Mouse (Mus musculus): ENCODE results near the gene Fbxl21.
A peak's percentile ranks its signal among the peaks of the same experiment; 100 is the strongest.

Fbxl21 gene

DNA sequence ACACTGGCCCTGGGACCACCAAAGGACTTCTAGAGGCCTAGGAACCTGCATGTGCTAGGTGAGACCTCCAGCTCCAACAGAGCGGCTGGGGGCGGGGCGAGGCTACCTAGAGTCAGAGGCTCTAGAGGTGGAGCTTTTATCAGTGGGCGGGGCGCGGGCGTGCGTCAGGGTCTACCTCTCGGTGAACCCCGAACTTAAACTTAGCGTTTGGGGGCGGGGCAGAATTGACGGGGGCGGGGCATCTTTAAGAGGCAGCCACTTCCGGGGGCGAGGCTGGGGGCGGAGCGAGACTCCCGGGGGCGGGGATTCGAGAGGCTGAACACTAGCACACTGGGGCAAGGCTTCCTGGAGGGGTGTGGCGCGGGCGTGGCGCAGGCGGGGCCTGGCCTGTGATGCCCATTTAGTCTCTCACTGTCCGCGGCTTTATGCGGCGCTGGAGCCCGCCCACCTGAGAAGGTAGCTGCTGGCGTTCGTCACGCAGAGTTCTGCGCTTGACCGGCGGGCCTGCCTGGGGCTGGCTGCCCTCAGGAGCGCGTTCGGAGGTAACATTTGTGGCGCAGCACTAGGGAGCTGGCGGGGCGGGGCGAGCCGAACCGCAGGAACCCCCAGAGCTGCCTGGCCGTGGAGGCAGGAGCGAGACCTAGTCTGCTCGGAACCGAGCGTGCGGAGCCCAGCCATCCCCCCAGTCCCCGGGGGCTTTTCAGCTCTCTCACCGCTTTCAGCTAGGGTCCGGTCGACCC is at the start of gene Fbxl21:
Fbxl21 (plus strand) TSS at position 392 of the 740 bp plus-strand sequence.
- DNase-seq (ENCODE audit: low read depth, low spot score) = peak; percentile 90

DNA sequence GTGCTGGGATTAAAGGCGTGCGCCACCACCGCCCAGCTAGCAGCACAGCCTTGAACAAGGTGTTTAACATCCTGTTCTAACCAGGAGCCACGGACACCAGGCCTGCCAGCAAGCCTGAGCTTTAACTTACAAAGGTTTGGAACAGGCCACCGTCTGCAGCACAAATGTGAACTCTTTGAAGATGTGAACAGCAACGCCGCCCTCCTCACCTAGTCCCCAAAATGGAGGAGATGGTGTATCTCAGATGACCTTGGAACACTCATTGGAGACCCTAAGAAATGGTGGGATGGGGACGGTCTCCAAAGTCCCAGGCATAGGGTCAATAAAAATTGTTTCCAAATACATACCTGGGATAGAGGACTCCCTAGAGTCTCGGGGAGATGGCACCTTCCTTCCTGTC is 49.6 kb upstream of the Fbxl21 start:
- DNase-seq (ENCODE audit: low read depth, low spot score) = no peak

DNA sequence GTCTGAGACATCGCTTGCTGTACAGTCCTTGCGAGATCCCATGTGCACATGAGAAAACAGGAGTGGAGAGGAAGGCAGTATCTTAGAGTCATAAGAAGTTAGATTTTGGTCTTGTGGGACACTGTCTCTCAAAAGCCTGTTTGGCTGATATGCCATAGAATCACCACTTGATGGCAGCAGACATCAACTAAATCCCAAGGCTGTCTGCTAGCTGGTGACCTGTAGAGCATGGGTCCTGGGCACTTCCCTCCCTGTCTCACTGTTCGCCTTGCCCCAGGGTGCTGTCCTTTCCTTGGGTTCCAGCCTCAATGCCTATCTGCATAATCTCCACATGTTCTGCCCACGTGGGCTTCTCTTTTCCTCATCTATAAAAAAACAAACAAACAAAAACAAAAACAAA is 46.9 kb upstream of the Fbxl21 start:
- DNase-seq (ENCODE audit: low read depth, low spot score) = peak; percentile 20

DNA sequence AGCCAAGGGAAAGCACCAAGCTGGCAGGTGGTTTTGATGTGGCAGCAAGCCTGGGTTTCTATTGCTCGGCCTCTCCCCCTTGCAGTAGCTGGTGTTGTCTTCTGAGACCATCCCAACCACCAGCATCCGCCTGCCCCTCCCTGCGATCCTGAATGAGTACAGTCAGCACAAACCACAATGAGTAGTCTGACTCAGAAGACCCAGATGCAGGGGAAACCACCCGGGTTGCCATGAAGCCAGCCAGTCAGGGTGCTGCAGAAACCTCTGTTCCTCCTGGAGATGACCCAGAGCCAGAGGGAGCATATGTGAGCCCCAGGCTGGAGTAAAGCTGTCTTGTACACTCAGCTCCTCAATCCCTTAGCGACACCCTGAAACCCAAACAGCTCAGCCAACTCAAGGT is 45.5 kb upstream of the Fbxl21 start:
- no peak for DNase-seq (ENCODE audit: low read depth, low spot score)

DNA sequence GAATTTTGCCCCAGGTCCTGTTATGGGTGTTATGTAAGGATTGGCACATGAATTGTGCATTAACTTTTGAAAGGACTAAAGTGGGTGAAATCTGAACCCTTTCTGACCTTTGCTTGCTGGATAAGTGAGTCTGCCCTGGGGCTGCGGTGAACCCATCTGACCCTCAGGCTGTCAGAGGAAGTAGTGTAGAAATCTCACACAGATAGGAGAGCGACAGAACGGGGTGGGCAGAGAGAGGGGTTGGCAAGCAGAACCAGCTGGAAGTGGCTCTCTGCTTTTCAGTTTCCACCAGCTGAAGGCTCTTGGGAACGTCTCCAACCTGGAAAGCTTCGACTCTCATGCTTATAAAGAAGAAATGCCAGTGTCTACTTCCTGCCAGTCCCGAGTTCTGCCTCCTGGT is 45.0 kb upstream of the Fbxl21 start:
- DNase-seq (ENCODE audit: low read depth, low spot score) = no peak

DNA sequence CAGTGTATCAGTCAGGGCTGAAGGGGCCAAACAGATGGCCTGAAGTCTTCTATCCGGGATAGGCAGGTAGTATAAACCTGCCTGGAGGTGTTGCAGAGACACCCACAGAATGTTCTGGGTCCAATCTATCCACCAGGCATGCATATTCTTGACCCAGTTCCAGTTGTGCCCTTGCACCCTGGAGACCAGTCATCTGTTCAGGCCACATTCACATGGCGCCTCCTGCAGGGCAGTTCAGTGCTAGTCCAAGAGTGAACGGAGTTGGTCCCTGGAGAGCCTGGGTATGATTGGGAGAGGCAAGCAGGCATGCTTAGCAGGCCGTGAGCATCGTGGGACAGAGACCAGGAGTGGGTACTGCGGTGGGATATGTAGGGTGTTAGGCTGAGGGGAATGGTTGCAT is 44.2 kb upstream of the Fbxl21 start:
- no peak for DNase-seq (ENCODE audit: low read depth, low spot score)

DNA sequence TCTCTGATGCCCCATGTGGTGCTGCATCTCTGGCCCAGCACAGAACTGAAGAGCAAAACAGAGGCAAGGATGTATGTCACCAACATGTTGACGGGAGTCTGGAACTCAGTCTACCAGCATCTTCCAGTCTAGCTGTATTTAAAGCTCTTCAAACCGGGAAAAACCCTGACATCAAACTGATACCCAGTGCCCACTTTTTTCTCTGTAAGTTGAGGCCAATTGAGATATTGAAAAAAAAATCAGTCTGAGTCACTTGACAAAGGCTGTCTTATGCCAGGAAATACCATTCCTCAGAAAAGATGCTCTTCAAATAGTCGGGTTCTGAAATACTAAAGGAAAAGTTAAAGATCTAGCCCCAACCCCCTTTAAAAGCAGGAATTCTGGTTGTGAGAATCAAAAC is 40.1 kb upstream of the Fbxl21 start, which contains the start of gene Il9:
Il9 (minus strand) TSS at position 101 of the 400 bp plus-strand sequence.
- DNase-seq (ENCODE audit: low read depth, low spot score) = no peak

DNA sequence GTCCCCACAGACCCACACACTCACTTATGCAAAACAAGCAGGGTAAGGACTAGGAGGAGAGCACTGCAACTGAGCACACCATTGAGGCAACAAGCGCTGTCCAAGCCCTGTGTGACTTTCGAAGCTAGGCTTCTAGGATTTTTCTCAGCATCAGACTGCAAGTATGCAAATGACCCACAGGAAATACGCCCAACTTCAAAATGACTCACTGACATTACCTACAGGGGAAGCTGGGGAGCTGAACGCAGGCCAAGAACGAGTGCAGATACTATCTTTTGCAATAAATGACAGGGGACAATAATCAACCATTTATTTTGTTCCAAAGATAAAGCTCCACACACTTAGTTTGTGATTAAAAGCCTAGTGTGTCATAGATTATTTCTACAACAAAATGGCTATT is 34.3 kb upstream of the Fbxl21 start:
- no peak for DNase-seq (ENCODE audit: low read depth, low spot score)

DNA sequence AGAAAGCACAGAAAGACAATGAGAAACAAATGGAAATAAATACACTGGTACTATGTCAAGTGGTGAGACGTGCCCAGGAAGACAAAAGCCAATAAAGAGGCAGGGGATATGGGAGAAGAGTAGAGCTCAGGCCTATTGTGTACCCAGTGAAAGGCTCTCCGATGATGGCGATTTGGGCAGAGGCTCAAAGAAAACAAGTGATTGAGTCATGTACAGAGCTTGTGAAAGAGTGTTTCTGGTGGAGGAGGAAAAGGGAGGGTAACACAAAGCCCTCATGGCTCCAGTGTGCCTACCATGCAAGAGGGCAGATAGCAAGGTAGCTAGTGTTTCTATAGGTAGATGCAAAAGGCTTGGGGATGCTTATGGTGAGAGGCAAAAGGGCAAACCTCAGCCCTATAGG is 27.8 kb upstream of the Fbxl21 start:
- no peak for DNase-seq (ENCODE audit: low read depth, low spot score)

DNA sequence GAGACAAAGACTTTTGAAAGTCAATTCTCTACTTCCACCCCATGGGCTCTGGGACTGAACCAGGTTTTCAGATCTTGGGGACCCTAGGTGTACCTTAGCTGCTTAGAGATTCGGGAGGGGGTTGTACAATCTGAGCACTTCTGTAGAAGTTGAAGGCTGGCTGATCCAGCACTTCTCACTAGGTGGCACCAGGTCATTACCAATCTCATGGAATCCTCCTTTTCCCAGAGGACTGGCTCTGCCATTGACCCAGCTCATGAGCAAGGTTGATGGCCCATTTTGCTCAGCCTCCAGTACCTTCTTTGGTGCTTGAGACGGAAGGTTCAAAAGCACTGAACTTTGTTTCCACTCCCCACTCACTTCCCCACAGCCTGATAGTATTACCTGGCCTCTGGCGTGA is 22.1 kb upstream of the Fbxl21 start:
- no peak for DNase-seq (ENCODE audit: low read depth, low spot score)

DNA sequence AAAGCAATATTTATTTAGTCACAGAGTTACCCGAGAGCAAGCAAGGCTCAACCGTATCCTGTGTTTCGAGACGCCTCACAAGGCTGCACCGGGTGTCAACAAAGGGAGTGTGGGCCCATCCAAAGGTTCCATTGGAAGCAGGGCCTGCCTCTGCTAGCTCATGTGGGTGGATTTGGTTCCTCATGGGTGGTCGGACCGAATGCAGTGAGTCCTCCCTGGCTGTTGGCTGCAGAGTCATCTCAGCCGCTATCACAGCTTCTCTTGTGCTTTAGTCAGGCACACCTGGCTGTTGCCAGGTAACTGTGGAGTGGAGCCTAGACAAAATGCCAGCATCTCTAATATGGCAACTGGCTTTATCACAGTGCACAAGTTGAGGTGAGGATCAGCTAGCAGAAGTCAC is 21.6 kb upstream of the Fbxl21 start:
- no peak for DNase-seq (ENCODE audit: low read depth, low spot score)

DNA sequence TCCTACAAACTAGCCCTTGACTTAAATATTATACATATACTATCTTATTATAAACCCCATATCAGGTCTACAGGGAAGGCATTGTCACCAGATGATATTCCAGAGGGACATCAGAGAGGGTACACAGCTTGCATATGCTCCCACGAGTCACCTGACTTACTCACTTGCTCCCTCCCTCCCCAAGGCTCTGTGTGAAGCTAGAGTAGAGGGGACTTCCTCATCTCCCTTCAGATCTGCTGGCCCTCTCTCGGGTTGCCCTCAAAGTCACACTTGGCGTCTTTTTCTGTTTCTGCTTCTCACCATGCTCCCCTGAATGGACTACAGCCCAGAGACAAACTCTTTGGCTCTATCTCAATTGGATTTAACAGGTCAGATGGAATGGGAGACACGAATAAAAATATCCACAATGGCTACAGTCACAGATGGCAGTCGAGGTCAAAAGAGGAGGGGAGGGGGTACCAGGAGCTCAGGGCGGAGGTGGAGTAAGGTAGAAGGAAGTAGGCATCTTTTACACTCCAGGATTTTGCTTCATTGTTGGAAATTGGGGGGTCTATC is 20.3 kb upstream of the Fbxl21 start:
- DNase-seq (ENCODE audit: low read depth, low spot score) = no peak

DNA sequence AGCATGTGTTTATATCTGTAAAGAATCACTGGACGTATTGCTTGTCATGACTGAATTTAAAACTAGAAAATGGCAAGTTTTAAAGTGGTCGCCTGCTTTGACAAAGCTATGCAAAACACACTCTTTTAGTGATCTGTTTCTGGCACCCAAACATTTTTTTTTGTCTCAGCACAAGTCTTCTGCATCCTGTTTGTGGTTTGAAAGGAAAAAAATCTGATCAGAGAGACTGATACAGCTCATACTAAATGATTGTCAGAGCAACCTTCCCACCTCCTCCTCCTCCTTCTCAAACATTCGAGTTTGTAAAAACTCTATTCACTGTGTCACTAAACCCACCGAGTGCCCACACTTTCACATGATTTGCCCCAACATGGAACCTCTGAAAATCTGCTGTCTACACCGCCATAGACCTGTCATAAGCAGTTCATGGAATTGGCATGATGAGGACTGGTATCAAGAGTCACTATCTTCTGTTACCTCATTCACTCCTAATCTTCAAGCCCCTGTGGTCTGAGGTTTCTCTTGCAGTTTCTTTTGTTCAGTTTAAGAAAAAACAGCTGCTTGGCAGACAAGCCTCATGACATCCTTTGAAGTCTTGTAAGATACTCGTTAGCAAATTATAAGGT is 15.3 kb upstream of the Fbxl21 start:
- DNase-seq (ENCODE audit: low read depth, low spot score) = no peak

DNA sequence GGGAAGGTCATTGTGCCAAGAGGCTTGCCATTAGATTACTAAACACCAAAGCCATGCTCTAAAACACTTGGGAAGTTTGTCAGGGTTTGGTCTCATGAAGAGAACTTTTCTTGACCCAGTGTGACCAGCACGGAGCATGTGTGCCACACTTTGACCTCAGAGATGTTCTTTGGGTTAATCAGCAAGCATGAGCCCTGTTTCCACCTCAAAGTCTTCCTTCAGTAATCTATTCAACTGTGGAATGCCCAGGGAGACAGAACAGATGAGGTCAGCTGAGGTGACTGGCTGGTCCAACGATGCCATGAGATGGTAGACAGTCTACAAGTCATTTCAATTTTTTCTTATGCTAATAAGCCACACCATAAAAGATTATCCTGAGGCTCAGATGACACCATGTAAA is 12.5 kb upstream of the Fbxl21 start:
- no peak for DNase-seq (ENCODE audit: low read depth, low spot score)

DNA sequence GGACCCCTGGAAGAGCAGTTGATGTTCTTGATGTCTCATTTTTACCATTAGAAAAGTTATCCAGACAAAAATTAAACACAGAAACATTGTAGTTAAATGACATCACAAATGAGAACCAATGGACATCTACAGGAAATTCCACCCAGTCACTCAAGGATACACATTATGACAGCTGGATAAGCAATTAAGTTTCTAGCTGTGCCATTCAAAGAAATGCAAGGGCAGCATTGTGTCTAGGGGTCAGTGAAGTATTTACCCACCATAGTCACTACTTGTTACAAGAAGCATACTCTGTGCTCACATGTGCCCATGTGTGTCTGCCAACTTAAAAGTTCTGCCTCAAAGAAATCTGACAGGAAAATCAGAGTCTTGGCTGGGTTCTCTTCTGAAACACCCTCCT is 8.7 kb upstream of the Fbxl21 start:
- DNase-seq (ENCODE audit: low read depth, low spot score) = no peak

DNA sequence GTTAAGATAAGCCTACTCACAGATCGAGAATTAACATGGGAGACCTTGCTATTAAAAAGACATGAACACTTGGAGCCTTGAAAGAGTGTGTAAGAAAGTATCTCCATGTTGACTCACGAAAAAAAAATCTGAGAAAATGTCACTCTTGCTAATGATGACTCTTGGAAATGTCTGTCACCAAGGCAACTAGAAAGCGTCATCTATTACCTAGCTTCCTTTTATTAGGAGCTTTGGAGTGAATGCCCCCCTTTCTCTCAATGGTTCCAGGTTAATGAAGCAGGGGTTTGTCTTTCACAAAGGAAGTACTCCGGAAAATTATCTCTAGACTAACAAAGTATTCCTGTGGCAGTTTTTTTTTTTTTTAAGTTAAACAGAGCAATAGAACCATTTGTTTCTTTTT is 6.0 kb upstream of the Fbxl21 start:
- no peak for DNase-seq (ENCODE audit: low read depth, low spot score)

DNA sequence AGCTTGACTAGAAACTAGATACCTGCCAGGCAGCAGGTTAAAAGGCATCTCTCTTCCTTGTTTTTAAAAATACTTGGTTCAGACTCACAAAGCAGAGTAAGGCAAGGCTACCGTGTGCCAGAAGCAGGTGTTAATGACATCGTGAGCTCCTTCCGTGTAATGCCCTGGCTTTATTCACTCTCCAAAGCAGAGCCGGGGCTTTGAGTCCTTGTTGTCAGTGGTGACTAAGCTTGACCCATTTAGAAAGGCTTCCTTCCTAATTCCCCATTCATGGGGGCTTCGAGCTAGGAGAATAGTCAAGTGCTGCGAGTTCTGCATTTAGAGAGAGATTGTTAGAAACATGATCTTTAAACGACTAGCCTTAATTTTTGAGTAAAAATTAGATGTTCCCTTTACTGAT is 5.5 kb upstream of the Fbxl21 start:
- no peak for DNase-seq (ENCODE audit: low read depth, low spot score)

DNA sequence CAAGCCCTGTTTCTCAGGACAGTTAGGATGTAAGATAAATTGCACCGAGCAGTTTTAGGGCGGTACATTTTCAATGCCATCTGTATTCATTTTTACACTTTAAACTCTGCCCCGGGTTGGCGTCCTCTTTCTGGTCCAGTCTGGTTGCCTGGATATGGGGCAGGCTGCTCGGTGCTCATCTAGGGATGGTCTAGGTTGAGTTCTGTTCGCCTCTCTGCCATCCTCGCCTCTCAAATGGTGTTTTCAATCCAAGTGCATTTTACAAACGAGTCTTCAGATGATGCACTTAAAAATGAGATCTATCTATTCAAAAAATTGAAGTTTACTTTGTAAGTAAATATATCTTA is 522 bp downstream of the Fbxl21 start:
- no peak for DNase-seq (ENCODE audit: low read depth, low spot score)

DNA sequence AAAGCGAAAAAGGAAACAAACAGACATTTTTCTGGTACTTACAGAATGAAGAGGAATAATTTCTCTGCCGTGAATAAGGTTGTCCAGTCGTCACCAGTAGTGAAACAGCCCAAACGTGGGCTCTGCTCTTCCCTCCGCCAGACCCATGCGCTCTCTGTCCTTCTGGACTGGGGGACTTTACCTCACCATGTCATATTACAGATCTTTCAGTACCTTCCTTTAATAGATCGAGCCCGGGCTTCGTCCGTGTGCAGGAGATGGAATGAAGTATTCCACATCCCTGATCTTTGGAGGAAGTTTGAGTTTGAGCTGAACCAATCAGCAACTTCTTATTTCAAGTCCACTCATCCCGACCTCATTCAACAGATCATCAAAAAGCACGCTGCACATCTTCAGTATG is 4.6 kb downstream of the Fbxl21 start:
- no peak for DNase-seq (ENCODE audit: low read depth, low spot score)

DNA sequence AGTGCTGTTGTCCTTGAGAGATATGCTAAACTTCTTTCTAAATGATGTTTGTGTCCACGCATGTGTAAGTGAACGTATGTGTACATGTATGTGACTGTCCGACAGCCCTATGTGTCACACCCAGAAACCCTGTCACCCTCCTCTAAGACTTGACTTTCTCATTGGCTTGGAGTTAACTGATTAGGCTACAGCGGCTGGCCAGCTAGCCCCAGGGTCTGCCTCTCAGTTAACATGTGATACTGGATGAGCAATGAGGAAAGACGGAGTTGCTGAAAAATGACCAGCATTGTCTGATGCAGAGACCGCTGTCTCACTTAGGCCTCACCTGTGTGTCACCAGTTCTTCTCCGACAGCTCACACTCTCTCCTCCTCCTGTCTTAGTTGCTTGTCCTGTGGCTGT is 5.6 kb downstream of the Fbxl21 start:
- DNase-seq (ENCODE audit: low read depth, low spot score) = no peak

DNA sequence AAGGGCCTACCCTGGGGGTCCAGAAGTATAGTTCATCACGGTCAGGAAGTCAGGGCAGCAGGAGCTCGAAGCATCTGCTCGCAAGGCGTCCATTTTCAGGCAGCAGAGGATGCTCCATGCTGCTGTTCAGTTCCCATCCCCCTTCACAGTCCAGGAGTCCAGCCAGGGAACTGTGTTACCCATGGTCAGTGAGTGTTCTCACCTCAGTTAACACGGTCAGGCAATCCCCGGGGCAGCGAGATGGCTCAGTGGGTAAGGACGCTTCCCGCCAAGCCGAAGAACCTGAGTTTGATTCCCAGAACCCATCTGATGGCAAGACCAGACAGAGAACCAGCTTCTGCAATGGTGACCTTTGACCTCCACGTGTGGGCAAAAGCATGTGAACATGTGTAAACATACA is 6.0 kb downstream of the Fbxl21 start:
- DNase-seq (ENCODE audit: low read depth, low spot score) = no peak

DNA sequence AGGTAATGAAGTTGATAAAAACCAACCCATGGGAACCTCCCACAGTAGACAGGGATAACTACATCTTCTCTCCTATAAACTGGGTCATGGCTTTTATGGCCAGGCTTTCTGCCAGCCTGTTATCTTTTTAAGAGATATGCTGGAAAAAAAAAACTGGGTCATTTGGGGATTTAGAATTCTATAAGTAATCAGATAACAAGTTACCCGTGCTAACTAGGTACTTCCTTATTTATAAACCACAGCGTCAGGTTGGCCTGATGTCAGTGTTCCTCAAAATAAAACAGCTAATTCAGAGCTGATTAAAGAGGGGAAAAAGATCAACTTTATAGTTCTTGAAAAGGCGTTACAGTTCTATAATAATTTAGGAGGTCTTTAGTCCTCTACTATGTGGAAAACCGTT is 6.8 kb downstream of the Fbxl21 start:
- DNase-seq (ENCODE audit: low read depth, low spot score) = no peak

DNA sequence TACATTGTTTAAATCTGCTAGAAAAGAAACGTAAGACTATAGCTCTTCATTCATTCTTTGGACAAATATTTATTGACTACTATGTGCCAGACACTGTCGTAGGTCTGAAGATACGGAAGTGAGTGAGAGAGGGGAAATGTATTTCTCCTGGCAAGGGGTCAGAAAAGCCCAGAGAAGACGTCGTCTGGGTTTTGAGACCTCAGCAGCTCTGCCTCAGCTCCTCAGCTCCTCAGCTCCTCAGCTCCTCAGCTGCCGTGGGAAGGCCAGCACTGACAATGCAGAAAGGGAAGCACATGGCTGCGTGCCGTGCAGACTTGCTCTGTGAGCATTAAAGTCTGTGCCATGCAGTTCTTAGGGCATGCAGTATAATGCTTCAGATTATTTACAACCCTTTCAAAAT is 7.4 kb downstream of the Fbxl21 start:
- DNase-seq (ENCODE audit: low read depth, low spot score) = no peak

All from WW6 (cell line).